Mouse (Mus musculus): Measurements from ENCODE around the gene Numb.

DNA sequence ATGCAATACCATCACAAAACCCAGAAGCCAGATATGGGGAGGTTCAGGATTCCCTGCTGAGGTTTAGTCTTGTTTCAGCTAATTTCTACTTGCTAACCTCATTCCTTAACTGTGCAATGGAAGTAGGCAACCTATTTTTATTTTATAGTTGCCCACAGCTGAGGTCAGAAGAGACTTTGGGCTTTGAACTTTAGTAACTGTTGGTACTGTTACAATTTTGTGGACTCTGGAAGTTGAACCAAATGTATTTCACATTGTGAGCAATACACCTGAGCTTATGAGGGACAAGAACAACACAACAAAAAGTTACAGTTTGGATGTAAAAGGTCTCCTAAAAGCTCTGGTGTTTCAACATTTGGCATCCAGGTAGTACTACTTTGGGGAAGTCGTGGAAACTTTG lies 6.9 kb downstream of the Numb start:
- TF ChIP-seq CTCF (IDR thresholded peaks at IDR 0.05) (no peak), EP300 (IDR thresholded peaks at IDR 0.05) (no peak)

Measured in lung, postnatal 0 days (tissue).